Mouse (Mus musculus): ENCODE results near the gene Ubald2.

- no peak for TF ChIP-seq POLR2A (IDR thresholded peaks at IDR 0.05; ENCODE audit: extremely low read depth, insufficient read depth, low read length)
- TF ChIP-seq CTCF (IDR thresholded peaks at IDR 0.05; ENCODE audit: low read depth, low read length), result no peak
These were observed 22.3 kb downstream of the Ubald2 start for GRCm38 (mm10) chr11:116456234-116456633.
